In the genomic region with DNA sequence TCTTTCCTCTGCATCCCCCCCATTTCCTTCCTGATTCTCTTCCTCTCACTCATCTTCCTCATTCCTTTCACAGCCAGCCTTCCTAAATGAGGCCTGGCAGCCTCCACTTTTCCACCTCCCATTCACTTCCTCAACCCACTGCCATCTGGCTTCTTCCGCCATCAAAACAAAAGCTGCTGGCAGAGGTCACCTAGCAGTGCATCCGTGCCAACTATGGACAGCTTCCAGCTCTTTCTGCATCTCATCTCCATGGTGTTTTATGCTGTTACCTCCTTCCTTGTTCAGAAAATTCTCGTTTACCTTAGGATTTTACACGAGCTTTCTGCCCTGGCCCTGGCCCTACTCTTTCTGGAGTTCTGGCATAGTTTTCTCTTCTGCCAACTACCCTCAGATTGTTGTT, we compare ENCODE assay signal across 22 mouse cellular contexts.
A peak's percentile ranks its signal among the peaks of the same experiment; 100 is the strongest.
DNase-seq lines count a peak whose midpoint lies in the region; ATAC-seq and TF ChIP-seq lines count a peak whose summit lies in the region.
"Had no signal": no experiment of that assay in that cellular context is flagged by ENCODE, and none has a peak within 500 bp of the region (broad histone marks: within the 10 kb centered on the region; RNA-seq: fewer than 3 reads in every experiment).

No protein-coding gene starts in this region.

- H3K9me3 ChIP-seq in hindbrain, postnatal 0 days (ENCODE audit: low read length), result no peaks in the 10 kb centered on the region
- H3K9me3 ChIP-seq in hindbrain, embryonic 14.5 days (ENCODE audit: control insufficient read depth, low read length), result no peaks in the 10 kb centered on the region
- H3K9me3 ChIP-seq: embryonic facial prominence, embryonic 13.5 days; forebrain, embryonic 15.5 days; G1E; hindbrain, embryonic 12.5 days; neural tube, embryonic 15.5 days had no signal

- H3K4me1 ChIP-seq in hindbrain, postnatal 0 days (ENCODE audit: insufficient read depth, low read length), result no peaks in the 10 kb centered on the region
- no peaks in the 10 kb centered on the region for H3K4me1 ChIP-seq in hindbrain, embryonic 14.5 days (replicated peaks; ENCODE audit: control insufficient read depth, insufficient read depth, low read length)
- H3K4me1 ChIP-seq: embryonic facial prominence, embryonic 13.5 days; forebrain, embryonic 15.5 days; hindbrain, embryonic 12.5 days; neural tube, embryonic 15.5 days had no signal

- H3K27me3 ChIP-seq in hindbrain, postnatal 0 days (ENCODE audit: insufficient read depth, low read length), result no peaks in the 10 kb centered on the region
- no peaks in the 10 kb centered on the region for H3K27me3 ChIP-seq in hindbrain, embryonic 14.5 days (ENCODE audit: control insufficient read depth, insufficient read depth, low read length)
- H3K27me3 ChIP-seq: CH12.LX; embryonic facial prominence, embryonic 13.5 days; forebrain, embryonic 15.5 days; neural tube, embryonic 15.5 days had no signal

- no peak overlapping the region for H3K9ac ChIP-seq in hindbrain, postnatal 0 days (replicated peaks; ENCODE audit: low read length)
- no peak overlapping the region for H3K9ac ChIP-seq in hindbrain, embryonic 14.5 days
- H3K9ac ChIP-seq: embryonic facial prominence, embryonic 13.5 days; forebrain, embryonic 15.5 days; hindbrain, embryonic 12.5 days; neural tube, embryonic 15.5 days had no signal

- no peak overlapping the region for H3K27ac ChIP-seq in hindbrain, postnatal 0 days
- H3K27ac ChIP-seq in hindbrain, embryonic 14.5 days, result no peak overlapping the region
- H3K27ac ChIP-seq: embryonic facial prominence, embryonic 13.5 days; forebrain, embryonic 15.5 days; heart, adult 2 months; hindbrain, embryonic 12.5 days; neural tube, embryonic 15.5 days had no signal

- H3K4me3 ChIP-seq in hindbrain, postnatal 0 days (ENCODE audit: low read length), result no peak overlapping the region
- no peak overlapping the region for H3K4me3 ChIP-seq in hindbrain, embryonic 14.5 days (replicated peaks; ENCODE audit: low read length)
- H3K4me3 ChIP-seq: embryonic facial prominence, embryonic 13.5 days; forebrain, embryonic 15.5 days; heart, adult 2 months; hindbrain, embryonic 12.5 days; neural tube, embryonic 15.5 days had no signal

- no peak for TF ChIP-seq CTCF in hindbrain, postnatal 0 days (IDR thresholded peaks at IDR 0.05; ENCODE audit: low read depth)

- H3K4me2 ChIP-seq in hindbrain, postnatal 0 days (ENCODE audit: low read depth, low read length), result no peak overlapping the region
- no peak overlapping the region for H3K4me2 ChIP-seq in hindbrain, embryonic 14.5 days (replicated peaks)
- H3K4me2 ChIP-seq: embryonic facial prominence, embryonic 13.5 days; forebrain, embryonic 15.5 days; hindbrain, embryonic 12.5 days; neural tube, embryonic 15.5 days had no signal

- no peaks in the 10 kb centered on the region for H3K36me3 ChIP-seq in hindbrain, postnatal 0 days (ENCODE audit: insufficient read depth, low read length)
- H3K36me3 ChIP-seq in hindbrain, embryonic 14.5 days (replicated peaks; ENCODE audit: control insufficient read depth, insufficient read depth), result no peaks in the 10 kb centered on the region
- H3K36me3 ChIP-seq: embryonic facial prominence, embryonic 13.5 days; forebrain, embryonic 15.5 days; G1E; hindbrain, embryonic 12.5 days; neural tube, embryonic 15.5 days had no signal

- peak; percentile 25 for DNase-seq in hindbrain, postnatal 0 days (ENCODE audit: low spot score)
- no peak for DNase-seq in hindbrain, embryonic 14.5 days (ENCODE audit: low spot score)
- DNase-seq in cerebellum, adult 8-10 months, result peak; percentile 83
- peak; percentile 80 to 83 for DNase-seq in cerebellum, postnatal 36 days
- no peak for DNase-seq in T-cell, adult 2 months (ENCODE audit: low spot score)
- no peak for DNase-seq in retina, postnatal 1 day
- DNase-seq: adrenal gland, adult 2 months; embryo, embryonic 11 days; gastrocnemius, postnatal 14 days; heart, adult 2 months; kidney, adult 18-20 months; lung, postnatal 4 days had no signal

- ATAC-seq in hindbrain, postnatal 0 days, result no peak
- no peak for ATAC-seq in hindbrain, embryonic 14.5 days (ENCODE audit: low FRiP score)
- peak; percentile 82 for ATAC-seq in cerebellum, adult (ENCODE audit: insufficient number of reproducible peaks, low FRiP score, low TSS enrichment)
- ATAC-seq: forebrain, embryonic 15.5 days; inflammation-experienced regulatory T-cells, adult 6 months; midbrain, embryonic 16.5 days; Patski had no signal

- WGBS in hindbrain, postnatal 0 days, result 35% methylated on average over 4 of the region's 4 CpGs
- WGBS in hindbrain, embryonic 14.5 days, result 63% methylated on average over 4 of the region's 4 CpGs

Comparison
In these comparisons a context has a peak if more than half of its experiments do, and no peak if none do; other contexts are left out.
1. DNase-seq: peak in hindbrain, postnatal 0 days (single experiment), cerebellum, adult 8-10 months (single experiment) and cerebellum, postnatal 36 days (2 of 2); none in hindbrain, embryonic 14.5 days (single experiment), T-cell, adult 2 months (single experiment) and retina, postnatal 1 day (single experiment).